Mouse (Mus musculus) frontal cortex, postnatal 14 days (tissue): Measurements from ENCODE around the gene Atp2b4.
"Not testable (repeated sequence)": the region's sequence is repeated elsewhere in the genome, so short reads cannot be mapped to it uniquely, and the experiment has no call there.

Source experiments
- DNase-seq, 2 experiments: peaks; one replicate each; pipeline ENCODE4 v3.0.0; 2022; ENCODE audit warnings: low spot score in 2 of 2

Gene Atp2b4

DNA sequence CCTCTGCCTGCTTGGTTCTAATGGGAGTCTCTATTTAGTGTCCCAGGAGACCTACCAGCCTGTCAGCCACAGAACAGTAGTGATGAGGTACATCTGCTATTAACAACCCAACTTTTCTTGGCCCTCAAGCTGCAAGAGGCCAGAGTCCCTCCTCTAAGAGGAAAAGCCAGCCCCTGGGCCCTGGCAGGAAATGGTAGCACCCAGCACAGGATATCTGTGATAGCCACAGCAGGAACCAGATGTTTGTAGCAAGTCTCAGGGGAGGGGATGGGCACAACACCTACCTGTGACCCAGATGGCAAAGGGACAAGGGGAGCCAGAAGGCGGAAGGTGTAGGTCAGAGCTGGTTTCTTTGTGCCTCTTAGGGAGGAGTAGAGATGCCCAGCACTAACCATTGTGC, 106.0 kb downstream of the Atp2b4 start:
- no peak for DNase-seq

DNA sequence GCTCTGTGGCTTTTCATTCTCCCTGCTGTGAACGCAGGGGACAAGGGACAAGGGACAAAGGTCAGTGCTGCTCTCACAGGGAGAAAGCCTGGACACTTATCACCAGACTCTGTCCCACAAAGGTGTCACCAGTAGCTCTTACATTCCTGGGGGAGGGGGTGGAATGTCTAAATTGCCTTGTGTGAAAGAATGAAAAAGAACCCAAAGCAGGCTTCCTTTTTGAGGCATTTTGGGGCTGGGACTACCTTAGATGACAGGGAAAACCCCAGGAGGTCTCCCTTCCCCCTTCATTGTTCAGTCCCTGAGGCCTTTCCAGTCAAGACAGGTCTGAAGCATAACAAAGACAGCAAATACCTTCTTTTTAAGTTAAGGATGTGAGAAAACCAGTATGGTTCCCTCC, 106.5 kb downstream of the Atp2b4 start:
- no peak for DNase-seq

DNA sequence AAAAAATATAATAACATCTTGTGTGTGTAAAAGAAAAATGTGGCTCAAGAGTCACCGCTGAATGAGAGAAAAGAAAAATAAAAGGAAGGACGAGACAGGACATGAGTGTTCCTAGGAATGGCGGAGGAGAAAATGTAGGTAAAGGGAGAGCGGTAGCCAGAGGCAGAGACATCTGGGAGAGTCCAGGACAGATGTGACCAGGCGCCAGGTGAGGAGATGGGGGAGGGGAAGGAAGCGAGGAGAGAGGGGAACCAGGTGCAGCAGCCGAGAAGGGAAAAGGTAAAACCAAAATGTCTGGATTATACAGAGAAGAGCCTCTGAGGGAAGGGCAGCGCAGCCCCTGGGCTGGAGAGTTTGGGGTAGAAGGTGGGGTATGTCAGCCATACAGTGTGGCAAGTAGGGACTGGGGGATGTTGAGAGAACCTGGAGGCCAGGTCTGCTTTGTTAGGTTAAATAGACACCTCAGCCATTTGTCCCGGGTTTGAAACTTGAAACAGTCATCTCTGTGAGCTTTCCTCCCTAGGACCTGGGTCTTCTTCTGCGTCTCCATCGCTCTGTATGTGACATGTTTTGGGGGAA, 107.2 kb downstream of the Atp2b4 start:
- no peak for DNase-seq

DNA sequence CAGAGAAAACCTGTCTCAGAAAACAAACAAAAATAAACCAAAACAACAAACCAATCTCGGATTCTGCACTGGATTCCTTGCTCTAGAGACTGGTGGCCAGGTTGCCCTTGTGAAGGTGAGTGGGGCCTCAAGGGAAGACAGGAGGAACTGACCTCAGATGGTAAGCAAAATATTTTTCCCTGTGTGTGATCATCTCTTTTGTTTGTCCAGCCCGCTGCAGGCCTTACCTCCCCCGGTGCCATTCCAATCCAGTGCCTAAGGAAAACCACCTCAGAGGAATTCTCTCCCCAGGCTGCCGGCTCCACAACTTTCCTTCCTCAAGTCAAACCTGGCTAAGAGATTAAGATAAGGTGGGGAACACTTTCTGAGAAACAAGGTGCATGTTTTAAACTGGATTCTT, 108.6 kb downstream of the Atp2b4 start:
- no peak for DNase-seq

DNA sequence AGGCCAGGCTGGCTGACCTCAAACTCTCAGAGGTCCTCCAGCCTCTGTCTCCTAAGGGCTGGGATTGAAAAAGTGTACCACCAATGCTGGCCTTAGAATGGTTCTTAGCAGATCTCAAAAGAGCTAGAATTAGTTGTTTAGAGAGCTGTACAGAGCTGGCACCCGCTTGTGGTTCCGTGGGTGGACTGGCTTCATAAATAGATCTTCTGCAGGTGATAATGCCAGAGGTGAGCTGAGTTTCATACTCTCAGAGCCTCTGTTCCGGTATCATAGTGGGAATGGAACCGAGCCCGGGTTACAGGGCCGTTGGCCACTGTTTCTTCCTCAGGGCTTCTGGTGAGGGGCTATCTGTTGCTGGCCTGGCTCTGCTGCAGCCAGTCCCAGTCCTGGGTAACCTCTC, 109.8 kb downstream of the Atp2b4 start:
- DNase-seq: no peak

DNA sequence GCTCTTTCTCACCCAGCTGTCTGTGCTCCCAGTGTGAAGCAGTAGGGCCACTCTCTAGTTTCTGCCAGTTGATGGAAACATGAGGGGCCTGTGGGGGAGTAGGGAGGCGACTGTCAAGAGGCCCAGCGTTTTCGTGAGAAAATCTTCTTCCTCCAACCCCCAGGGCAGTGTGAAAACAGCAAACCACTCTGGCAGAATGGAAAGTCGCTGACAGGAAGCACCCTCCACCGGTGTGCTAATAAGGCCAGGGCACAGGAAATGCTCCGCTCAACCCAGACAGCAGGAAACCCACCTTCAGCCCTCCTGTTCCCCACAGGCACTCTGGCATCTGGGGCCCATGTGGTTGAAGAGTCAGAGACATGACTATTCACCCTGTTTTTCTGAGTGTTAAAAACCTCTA, 110.9 kb downstream of the Atp2b4 start, which contains the start of gene Lax1:
Lax1 (minus strand) TSS at position 212 of the 400 bp plus-strand sequence.
- DNase-seq: no peak

DNA sequence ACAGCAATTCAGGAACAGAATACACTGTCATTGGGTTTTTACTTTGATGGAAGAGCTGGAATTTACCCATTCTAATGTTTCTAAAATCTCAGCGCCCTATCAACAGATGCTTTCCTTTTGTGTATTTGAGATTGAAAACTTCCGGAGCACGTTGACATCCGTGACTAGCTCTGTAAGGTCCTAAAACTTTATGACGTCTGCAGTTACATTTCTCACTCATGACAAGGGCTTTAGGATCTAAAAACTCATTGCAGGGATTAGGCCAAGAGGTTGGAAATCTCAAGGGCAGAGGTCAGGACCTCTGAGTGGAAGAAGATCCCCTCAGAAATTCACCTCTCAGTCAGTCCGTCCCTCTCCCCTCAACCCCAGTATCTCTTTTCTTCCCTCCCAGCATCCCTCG, 112.5 kb downstream of the Atp2b4 start:
- DNase-seq: no peak

DNA sequence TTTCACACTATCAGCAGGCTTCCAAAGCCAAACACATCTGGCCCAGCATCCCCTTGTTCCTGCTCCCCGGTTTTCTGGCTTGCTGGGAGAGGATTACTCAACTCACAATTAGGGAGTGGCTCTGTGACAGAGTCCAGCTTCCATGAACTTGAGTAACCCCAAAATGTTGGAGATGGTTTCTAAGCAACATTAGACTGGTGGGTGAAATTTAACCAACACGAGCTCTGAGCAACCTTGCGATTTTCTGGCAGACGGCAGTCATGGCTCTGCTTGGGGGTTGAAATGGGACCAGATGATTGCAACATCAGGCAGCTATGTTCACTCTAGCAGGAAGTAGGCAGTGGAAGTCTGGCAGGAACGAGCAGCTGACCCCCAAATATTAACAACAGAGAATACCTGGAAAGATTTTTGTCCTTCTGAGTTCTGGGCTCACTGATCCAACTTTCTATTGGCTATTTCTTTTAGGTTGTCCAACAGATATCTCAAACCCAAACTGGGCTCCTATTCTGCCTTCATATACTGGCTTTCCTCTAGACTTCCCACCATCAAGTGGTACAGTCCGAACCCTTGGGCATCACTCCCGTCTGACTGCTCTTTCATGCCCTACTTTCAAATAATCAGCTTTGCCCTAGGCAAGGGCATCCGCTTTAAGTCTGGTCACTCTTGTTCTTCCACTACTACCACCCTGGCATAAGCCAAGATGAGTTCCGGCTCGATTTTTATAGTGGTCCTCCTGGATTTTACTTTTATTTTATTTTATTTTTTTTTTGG, 114.9 kb downstream of the Atp2b4 start:
- DNase-seq: no peak

DNA sequence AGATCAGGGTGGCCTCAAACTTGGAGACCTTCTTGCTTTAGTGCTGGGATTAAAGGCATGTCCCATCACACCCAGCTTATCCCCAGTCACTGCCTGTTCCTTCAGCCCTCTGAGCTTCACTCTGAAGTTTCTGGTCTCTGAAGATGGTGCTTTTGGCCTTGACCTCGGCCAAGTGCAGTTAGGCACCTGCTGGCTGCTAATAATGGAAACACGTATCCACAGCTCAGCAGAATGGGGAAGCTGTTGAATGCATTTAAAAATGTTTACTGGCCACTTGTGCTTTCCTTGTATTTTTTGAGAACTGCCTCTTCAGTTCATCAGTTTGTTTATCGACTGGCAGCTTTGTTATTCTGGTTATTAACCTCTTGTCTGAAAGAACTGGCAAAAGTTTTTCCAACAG, 129.0 kb downstream of the Atp2b4 start:
- DNase-seq: no peak

DNA sequence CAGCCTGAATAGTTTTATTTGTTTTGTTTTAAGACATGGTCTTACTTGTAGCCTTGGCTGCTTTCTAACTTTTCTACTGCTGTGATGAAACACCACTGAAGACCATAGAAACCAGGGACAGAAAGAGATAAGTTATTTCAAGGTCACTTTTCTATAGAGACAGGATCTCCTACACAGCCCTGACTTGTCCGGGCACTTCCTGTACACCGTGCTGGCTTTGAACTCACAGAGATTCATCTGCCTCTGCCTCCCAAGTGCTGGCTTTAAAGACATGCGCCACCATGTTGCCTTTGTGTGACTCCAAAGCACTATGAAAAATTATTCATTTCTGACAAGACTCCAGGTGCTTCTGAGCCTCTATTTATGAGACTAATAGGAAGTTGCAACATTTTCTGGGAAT, 129.6 kb downstream of the Atp2b4 start:
- no peak for DNase-seq

DNA sequence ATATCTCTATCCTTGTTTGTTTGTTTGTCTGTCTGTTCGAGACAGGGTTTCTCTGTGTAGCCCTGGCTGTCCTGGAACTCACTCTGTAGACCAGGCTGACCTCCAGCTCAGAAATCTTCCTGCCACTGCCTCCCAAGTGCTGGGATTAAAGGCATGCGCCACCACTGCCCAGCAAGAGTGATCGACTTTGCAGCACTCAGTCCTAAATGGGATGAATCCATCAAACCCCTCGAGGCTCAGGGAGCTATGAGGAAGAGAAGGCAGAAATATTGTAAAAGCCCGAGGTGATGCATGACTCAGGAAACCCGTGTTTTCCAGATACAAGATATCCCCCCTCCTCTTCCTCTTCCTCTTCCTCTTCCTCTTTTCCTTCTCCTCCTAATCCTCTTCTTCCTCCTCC, 130.1 kb downstream of the Atp2b4 start:
- no peak for DNase-seq

DNA sequence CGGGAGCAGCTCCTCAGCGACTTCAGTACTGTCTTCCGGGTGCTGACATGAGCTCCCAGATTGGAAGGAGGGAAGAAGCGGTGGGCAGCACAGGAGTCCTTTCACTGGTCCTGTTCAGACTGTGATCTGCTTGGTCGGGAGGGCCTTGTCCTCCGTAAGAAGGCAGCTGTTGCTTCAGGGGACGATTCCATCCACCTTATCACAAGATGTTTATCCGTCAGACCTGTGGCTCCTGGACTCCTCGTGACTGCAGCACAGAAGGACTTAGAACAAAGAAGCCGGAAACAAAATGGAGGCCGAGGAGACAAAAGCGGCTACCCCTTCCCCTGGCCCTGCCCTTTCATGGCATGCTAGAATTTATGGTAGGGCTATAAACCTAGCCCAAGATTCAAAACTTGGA, 130.7 kb downstream of the Atp2b4 start:
- DNase-seq: no peak

DNA sequence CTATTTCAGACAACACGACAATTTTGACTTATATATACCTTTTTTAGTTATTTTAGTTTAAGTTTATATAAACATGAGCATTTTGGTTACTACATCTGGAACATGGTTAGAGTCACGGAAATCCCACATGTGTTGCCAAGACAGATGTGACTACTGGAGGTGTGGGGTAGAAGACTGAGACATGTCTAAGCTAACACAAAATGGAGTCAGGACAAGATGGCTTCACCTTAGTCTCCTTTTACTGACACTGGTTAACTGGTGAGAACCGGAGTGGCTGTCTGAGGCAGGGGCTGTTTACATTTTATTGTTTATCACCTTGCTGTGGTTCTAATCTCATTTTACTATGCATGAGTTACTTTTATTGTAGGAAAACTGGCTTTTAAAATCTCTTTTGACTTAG, 132.2 kb downstream of the Atp2b4 start:
- DNase-seq: no peak

DNA sequence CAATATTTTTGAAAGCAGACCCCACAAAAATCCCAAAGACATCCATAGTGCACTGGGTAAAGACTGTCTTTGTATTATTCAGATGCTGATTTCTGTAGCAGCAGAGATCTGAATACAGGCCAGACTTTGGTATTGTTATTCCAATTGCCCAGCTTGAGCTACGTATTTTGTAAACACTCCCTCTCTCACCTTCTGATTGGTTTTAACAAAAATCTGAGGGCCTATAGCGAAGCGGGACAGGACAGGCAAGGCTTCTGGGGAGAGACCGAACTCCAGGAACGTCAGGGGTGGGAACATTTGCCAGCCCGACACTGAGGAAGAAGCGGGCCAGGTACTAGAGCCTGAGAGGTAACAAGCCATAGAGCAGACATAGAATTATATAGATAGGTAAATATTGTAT, 133.1 kb downstream of the Atp2b4 start:
- DNase-seq: no peak

DNA sequence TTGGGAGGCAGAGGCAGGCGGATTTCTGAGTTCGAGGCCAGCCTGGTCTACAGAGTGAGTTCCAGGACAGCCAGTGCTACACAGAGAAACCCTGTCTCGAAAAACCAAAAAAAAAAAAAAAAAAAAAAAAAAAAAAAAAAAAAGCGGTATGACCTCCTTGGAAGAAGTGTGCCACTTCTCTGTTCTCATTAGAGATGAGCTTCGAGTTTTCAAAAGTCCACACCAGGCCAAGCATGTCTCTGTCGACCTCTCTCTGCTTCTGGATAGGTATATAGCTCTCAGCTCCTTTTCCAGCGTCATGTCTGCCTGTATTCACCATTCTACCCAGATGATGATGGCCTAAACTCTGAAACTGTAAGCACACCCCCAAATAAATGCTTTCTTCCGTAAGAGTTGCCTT, 135.1 kb downstream of the Atp2b4 start:
- DNase-seq: not testable (repeated sequence)

DNA sequence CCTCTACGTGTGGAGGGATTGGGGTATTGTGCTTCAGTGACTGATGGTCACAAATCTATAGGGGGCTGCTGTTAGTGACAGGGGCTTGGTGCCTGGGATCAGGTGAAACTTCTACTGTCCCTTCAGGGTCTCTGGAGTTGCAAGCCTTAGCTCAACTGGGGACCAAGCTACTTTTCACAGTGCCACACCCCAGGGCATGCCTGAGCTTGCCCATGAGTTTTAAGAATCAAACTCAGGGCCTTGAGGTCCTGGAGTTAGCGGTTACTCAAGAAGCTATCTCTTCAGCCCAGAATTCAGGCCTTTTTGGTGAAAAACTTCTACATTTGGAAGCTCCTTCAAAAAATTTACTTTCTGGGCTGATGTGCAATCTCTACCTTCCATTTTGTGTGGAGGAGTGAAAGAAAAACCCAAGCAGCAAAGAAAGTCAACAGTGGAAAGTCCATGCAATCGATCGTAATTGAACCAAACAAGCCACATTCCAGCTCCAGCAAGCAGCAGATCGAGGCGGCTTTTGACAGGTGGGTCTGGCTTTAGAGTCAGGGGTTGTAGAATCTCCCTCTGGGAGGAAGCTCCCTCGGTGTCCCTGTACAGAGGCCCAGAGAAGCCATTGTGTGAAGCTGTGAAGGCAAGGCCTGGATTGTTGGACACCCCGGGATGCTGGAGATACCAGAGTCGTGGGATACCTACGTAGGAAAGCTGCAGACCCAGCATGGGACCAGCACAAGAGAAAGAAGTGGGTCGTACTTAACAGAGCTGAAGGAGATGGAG, 136.5 kb downstream of the Atp2b4 start:
- DNase-seq: no peak

DNA sequence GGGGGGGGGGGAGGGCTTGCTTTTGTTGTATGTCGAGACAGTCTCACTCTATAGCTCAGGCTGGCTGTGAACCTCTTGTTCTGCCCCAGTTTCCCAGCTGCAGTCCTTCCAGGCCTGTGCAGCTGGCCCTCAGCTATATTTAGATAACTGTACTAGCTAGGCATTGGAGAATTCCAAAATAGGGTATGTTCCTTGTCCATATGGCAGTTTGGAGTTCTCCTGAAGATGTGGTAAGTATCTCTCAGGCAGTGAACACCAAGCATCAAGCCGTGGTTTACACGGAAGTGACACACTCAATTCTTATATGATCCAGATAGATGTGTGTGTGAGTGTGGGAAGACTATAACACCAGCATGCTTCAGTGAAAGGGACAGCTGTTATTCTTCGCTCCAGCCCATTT, 137.4 kb downstream of the Atp2b4 start:
- no peak for DNase-seq

DNA sequence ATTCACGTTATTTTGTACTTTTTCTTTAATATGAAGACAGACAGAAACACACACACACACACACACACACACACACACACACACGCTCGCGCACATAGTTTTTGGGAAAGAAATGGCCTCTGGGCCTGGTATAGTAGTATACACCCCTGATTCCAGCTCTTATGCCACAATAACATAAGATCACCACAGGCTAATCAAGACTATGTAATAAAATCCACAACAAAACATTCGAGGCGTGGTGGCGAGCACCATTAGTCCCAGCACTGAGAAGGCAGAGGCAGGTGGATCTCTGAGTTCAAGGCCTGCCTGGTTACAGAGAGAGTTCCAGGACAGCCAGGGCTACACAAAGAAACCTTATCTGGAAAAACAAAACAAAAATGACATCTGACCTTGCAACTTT, 137.9 kb downstream of the Atp2b4 start:
- no peak for DNase-seq

DNA sequence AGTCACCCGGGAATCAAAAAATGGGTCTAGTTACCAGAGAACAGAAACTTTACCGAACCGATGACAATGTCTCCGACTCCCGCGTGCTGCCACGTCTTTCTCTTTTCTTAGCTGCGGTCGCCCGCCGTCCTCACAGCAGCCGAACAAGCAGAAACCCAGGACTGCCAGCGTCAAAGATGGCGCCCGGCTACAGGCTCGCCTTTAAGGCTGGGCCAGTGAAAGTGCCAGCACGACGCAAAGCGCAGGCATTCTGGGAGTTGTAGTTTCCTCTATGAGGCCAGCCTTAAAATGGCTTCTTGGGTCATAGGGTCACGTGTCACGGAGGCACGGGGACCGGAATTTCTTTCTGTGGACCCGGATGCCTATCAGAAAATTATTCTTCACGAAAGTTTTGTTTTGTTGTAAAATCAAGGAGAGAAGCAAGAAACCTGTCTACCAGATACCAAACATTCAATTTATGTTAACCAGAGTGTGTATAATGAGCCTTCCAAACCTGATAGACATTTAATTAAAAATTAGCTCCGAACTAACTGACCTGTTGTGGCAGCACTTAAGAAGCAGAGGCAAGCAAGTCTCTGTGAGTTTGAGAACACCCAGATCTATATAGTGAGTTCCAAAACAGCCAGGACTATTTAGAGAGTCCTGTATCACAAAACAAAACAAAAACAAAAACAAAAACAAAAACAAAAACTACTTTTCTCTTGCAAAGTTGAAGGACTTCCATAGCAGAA, 139.5 kb downstream of the Atp2b4 start, which contains the start of gene Gm38394:
Gm38394 (minus strand) TSS at position 116 of the 731 bp plus-strand sequence.
- peak; percentile 89 to 91 for DNase-seq

DNA sequence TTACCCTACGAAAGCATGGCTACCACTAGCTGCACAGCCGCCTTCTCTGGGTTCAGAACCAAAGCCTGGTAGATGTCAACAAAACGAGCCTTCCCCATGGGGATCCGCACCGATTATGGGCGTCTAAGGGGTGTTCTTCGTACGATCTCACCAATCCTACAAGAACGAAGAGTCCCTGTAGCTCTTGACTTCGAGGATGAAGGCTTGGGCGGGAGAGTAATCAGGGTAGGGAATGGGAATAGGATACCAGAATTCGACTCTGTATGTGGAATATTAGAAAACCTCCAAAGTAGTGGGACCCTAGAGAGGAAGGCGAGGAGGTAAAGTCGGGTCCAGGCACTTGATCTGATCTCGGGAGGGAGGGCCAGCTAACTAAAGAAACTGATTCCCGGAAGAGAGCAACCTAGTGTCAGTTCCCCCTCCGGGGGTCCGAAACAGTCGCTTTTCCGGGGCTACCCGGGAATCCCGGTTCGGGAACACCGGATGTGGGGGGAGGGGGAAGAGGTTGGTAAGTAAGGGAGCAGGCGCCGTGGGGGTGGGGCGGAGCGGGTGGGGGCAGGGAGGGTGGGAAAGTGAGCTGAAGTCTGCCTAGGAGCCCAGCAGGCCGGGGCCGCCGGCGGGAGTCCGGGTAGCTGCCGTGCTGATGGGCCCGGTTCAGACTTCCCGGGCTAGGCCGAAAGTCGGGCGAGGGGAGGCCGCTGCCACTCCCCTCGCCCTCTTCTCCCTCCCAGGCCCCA, 140.2 kb downstream of the Atp2b4 start, which contains the start of gene Zbed6:
Zbed6 (minus strand) TSS at position 420 of the 737 bp plus-strand sequence.
- DNase-seq: peak; percentile 62 to 66

DNA sequence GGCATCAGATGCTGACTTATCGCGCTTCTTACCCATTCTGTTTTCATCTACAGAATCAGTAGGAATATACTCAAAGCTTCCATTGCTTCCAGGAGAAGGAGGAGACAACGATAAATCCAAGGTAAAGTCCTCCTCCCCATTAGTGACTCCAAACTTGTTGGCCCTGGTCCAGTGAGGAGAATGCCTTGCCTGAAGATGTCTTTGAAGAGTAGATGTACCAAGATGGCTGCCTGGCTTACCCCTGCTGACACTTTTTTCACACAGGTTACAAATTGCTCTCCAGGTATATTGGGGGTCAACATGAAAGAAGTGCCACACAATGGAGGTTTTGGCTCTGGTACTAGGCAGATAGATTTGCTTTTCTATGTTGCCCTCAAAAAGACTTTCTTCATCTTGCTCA, 142.0 kb downstream of the Atp2b4 start:
- no peak for DNase-seq
